Comparison of ENCODE assay signal across 13 mouse cellular contexts in the genomic region with DNA sequence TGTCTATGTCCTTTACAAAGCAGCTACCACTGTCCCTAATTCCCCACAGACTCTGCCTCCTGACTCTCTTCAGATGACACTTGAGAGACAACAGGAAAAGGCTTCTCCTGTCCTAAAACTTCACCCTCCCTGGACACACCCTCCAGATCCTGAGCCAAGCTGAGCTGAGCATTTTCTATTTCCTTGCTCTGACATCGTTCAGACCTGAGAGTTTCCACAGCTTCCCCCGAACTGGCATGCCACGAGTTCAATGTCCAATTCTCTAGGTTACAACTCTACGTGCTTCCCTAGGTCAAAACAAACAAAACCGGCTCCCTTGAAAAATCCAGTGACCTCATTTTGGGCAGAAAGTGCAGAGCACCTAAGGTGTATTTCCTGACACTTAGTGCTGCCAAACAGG.
DNase-seq lines count a peak whose midpoint lies in the region; ATAC-seq and TF ChIP-seq lines count a peak whose summit lies in the region.
"Had no signal": no experiment of that assay in that cellular context is flagged by ENCODE, and none has a peak within 500 bp of the region (broad histone marks: within the 10 kb centered on the region; RNA-seq: fewer than 3 reads in every experiment).

No protein-coding gene starts in this region.

- 0 out of 2 replicates have a peak, but pooled peaks cover 8% of the 10 kb centered on the region for H3K36me3 ChIP-seq in heart, embryonic 14.5 days (ENCODE audit: control insufficient read depth, insufficient read depth, low read length)
- H3K36me3 ChIP-seq in megakaryocyte, embryonic 14.5 days (replicated peaks; ENCODE audit: low read length) = peaks cover 37% of the 10 kb centered on the region
- H3K36me3 ChIP-seq in liver, embryonic 12.5 days = no peaks in the 10 kb centered on the region; the same call in 1 of the 2 replicates
- H3K36me3 ChIP-seq in stomach, postnatal 0 days (ENCODE audit: control insufficient read depth, insufficient read depth, low read length) = no peaks in the 10 kb centered on the region

- 35% methylated on average over 5 of the region's 5 CpGs for WGBS in heart, embryonic 14.5 days
- WGBS in liver, embryonic 12.5 days (ENCODE audit: insufficient replicate concordance) = 38% methylated on average over 5 of the region's 5 CpGs
- 19% methylated on average over 5 of the region's 5 CpGs for WGBS in stomach, postnatal 0 days

- no peak overlapping the region for H3K4me3 ChIP-seq in heart, embryonic 14.5 days (ENCODE audit: control insufficient read depth in 1 of 2, insufficient read depth in 1 of 2, low read depth in 1 of 2, low read length in 2 of 2)
- H3K4me3 ChIP-seq in megakaryocyte, embryonic 14.5 days (replicated peaks) = peak overlapping the region; percentile 16
- H3K4me3 ChIP-seq in liver, embryonic 12.5 days = no peak overlapping the region
- H3K4me3 ChIP-seq in stomach, postnatal 0 days (ENCODE audit: low read depth, low read length) = no peak overlapping the region
- H3K4me3 ChIP-seq: heart, embryonic 13.5 days had no signal

- H3K27me3 ChIP-seq in heart, embryonic 14.5 days (ENCODE audit: control insufficient read depth, insufficient read depth, low read length) = no peaks in the 10 kb centered on the region
- H3K27me3 ChIP-seq in megakaryocyte, embryonic 14.5 days (replicated peaks) = no peaks in the 10 kb centered on the region
- H3K27me3 ChIP-seq in liver, embryonic 12.5 days (replicated peaks) = no peaks in the 10 kb centered on the region
- no peaks in the 10 kb centered on the region for H3K27me3 ChIP-seq in stomach, postnatal 0 days (ENCODE audit: control insufficient read depth, insufficient read depth, low read length)
- H3K27me3 ChIP-seq: heart, embryonic 13.5 days had no signal

- peaks cover 23 to 59% of the 10 kb centered on the region in 2 experiments for H3K4me1 ChIP-seq in heart, embryonic 14.5 days (ENCODE audit: control insufficient read depth in 2 of 2, insufficient read depth in 2 of 2, low read length in 2 of 2)
- H3K4me1 ChIP-seq in megakaryocyte, embryonic 14.5 days = peaks cover 69% of the 10 kb centered on the region
- H3K4me1 ChIP-seq in liver, embryonic 12.5 days = peaks cover 65% of the 10 kb centered on the region
- peaks cover 13% of the 10 kb centered on the region for H3K4me1 ChIP-seq in stomach, postnatal 0 days (replicated peaks; ENCODE audit: control insufficient read depth, insufficient read depth)

- 0 out of 2 replicates have a peak, but pooled peaks have one; percentile 24 for ATAC-seq in heart, embryonic 14.5 days (ENCODE audit: insufficient number of reproducible peaks, insufficient read depth, low FRiP score, low read depth)
- ATAC-seq in megakaryocyte, adult 5-6 weeks (ENCODE audit: poor library complexity, severe bottlenecking) = no peak
- no peak for ATAC-seq in liver, embryonic 12.5 days
- ATAC-seq in stomach, postnatal 0 days (ENCODE audit: low FRiP score, low TSS enrichment) = peak; percentile 61; the same call in 1 of the 2 replicates
- ATAC-seq: forebrain, embryonic 16.5 days had no signal

- 0 out of 4 replicates have a peak overlapping the region, but pooled peaks of 1 of the 2 experiments have one; percentile 4 for H3K27ac ChIP-seq in heart, embryonic 14.5 days (replicated peaks in 1 of 2; ENCODE audit: control insufficient read depth in 1 of 2, insufficient read depth in 1 of 2, low read depth in 2 of 2, low read length in 2 of 2)
- H3K27ac ChIP-seq in liver, embryonic 12.5 days = peak overlapping the region; percentile 64; the same call in 1 of the 2 replicates
- peak overlapping the region; percentile 49 for H3K27ac ChIP-seq in stomach, postnatal 0 days (replicated peaks)

- TF ChIP-seq EP300 in stomach, postnatal 0 days (optimal IDR thresholded peaks at IDR 0.05) = no peak

- peak overlapping the region; percentile 12 for H3K9ac ChIP-seq in heart, embryonic 14.5 days (ENCODE audit: low read length)
- H3K9ac ChIP-seq in liver, embryonic 12.5 days = no peak overlapping the region
- no peak overlapping the region for H3K9ac ChIP-seq in stomach, postnatal 0 days (ENCODE audit: low read length)
- H3K9ac ChIP-seq: heart, embryonic 13.5 days had no signal

- DNase-seq in heart, postnatal 4 days = no peak
- peak; percentile 34 for DNase-seq in stomach, postnatal 0 days (ENCODE audit: low spot score)
- DNase-seq in urinary bladder, postnatal 25 days (ENCODE audit: low spot score) = no peak
- DNase-seq in spleen, adult 12 weeks (ENCODE audit: low spot score) = no peak
- DNase-seq: adrenal gland, postnatal 14 days; cerebellum, adult 2 months; thymus, postnatal 36 days had no signal

- no peak for TF ChIP-seq CTCF in stomach, postnatal 0 days (IDR thresholded peaks at IDR 0.05; ENCODE audit: low read depth)

- 0 out of 2 replicates have a peak, but pooled peaks cover 4% of the 10 kb centered on the region for H3K9me3 ChIP-seq in heart, embryonic 14.5 days (ENCODE audit: control insufficient read depth, low read length)
- peaks cover 15% of the 10 kb centered on the region for H3K9me3 ChIP-seq in megakaryocyte, embryonic 14.5 days
- no peaks in the 10 kb centered on the region for H3K9me3 ChIP-seq in liver, embryonic 12.5 days (replicated peaks)
- H3K9me3 ChIP-seq in stomach, postnatal 0 days (ENCODE audit: control insufficient read depth, low read length) = no peaks in the 10 kb centered on the region
- H3K9me3 ChIP-seq: heart, embryonic 13.5 days had no signal

- H3K4me2 ChIP-seq in heart, embryonic 14.5 days (ENCODE audit: low read length) = no peak overlapping the region
- peak overlapping the region; percentile 25; the same call in 1 of the 2 replicates for H3K4me2 ChIP-seq in liver, embryonic 12.5 days
- H3K4me2 ChIP-seq in stomach, postnatal 0 days (replicated peaks; ENCODE audit: low read depth) = no peak overlapping the region
- H3K4me2 ChIP-seq: heart, embryonic 13.5 days had no signal

Comparison
In these comparisons a context has a peak if more than half of its experiments do, and no peak if none do; other contexts are left out.
1. ATAC-seq: peak in heart, embryonic 14.5 days (single experiment) and stomach, postnatal 0 days (single experiment); none in megakaryocyte, adult 5-6 weeks (single experiment) and liver, embryonic 12.5 days (single experiment).